Mouse (Mus musculus) heart, postnatal 0 days (tissue): Measurements from ENCODE around the gene Mrps21. TPM values are rescaled to one million over a fixed set of nuclear protein-coding genes. Genes with fewer than 3 reads are reported as not detected.

Experiments
- ATAC-seq: fragments of 200-750 bp; cut with Nextera tagmentation; 2 replicates; pipeline ENCODE4 v1.8.0; 2017; ENCODE audit warnings: low read depth, moderate number of reproducible peaks, moderate library complexity; ENCODE audit not compliant: insufficient read depth
- DNase-seq: peaks from one replicate; pipeline ENCODE4 v3.0.0-alpha.2; 2016; ENCODE audit warnings: low spot score
- H3K27ac ChIP-seq: fragments of 300-500 bp; sonication (generic); 2 replicates; pipeline ENCODE4 v1.5.1; 2014; ENCODE audit warnings: low read depth, mild to moderate bottlenecking
- H3K27me3 ChIP-seq: fragments of 300-500 bp; sonication (generic); 2 replicates; pipeline ENCODE4 v1.6.1; 2014; ENCODE audit warnings: low read length, mixed read lengths; ENCODE audit not compliant: control insufficient read depth, insufficient read depth
- H3K36me3 ChIP-seq: fragments of 300-500 bp; sonication (generic); replicated peaks from 2 replicates; pipeline ENCODE4 v1.6.1; 2014; ENCODE audit warnings: low read length, mixed read lengths; ENCODE audit not compliant: control insufficient read depth, insufficient read depth
- H3K4me1 ChIP-seq: fragments of 300-500 bp; sonication (generic); 2 replicates; pipeline ENCODE4 v1.6.1; 2014; ENCODE audit warnings: antibody characterized with exemption; ENCODE audit not compliant: control insufficient read depth, insufficient read depth
- H3K4me2 ChIP-seq: fragments of 300-500 bp; sonication (generic); 2 replicates; pipeline ENCODE4 v1.6.1; 2014; ENCODE audit warnings: low read depth, mild to moderate bottlenecking, low read length, moderate library complexity
- H3K4me3 ChIP-seq: fragments of 300-500 bp; sonication (generic); 2 replicates; pipeline ENCODE4 v1.5.1; 2014; ENCODE audit warnings: low read depth, low read length
- H3K9ac ChIP-seq: fragments of 300-500 bp; sonication (generic); replicated peaks from 2 replicates; pipeline ENCODE4 v1.6.1; 2014; ENCODE audit warnings: low read depth, low read length, mixed read lengths
- H3K9me3 ChIP-seq: fragments of 300-500 bp; sonication (generic); replicated peaks from 2 replicates; pipeline ENCODE4 v1.6.1; 2016; ENCODE audit warnings: low read length; ENCODE audit not compliant: control insufficient read depth
- CTCF ChIP-seq: IDR thresholded peaks from 2 replicates; pipeline ENCODE4 v1.5.1; 2016; ENCODE audit warnings: antibody characterized with exemption, control low read depth, low read depth
- EP300 ChIP-seq: IDR thresholded peaks from 2 replicates; pipeline ENCODE4 v1.6.1; 2016; ENCODE audit warnings: antibody characterized with exemption, low read depth
- WGBS: fragments of 180-500 bp; shearing (Covaris S2); extraction: QIAGEN DNeasy Blood & Tissue Kit; methylation state at CpG from one replicate; pipeline ENCODE4 v1.1.7; 2014; 5-methylcytosine and 5-hydroxymethylcytosine counted together
- polyA plus RNA-seq: library from polyadenylated mRNA; unstranded; fragments of >200 nt; fragmentation: Nextera tagmentation; extraction: Ambion mirVana; gene quantifications from 2 replicates; pipeline ENCODE4 v1.2.1, GENCODE M21; 2015
- total RNA-seq: library from RNA; depleted of rRNA; stranded (reverse); fragments of >200 nt; gene quantifications from 2 replicates; pipeline ENCODE4 v1.2.3, GENCODE M21; 2014; ENCODE audit warnings: low replicate concordance

Gene Mrps21
- total and polyA plus RNA-seq, 2 experiments from 2014 or later: 222 to 521 TPM

- TF ChIP-seq EP300 (no peak), CTCF (no peak)
- Histone ChIP-seq H3K4me1 (no peaks in the 10 kb centered on the region; the same call in 1 of the 2 replicates), H3K27me3 (no peaks in the 10 kb centered on the region), H3K4me3 (no peak overlapping the region), H3K4me2 (no peak overlapping the region), H3K9ac (no peak overlapping the region), H3K36me3 (peaks cover 61% of the 10 kb centered on the region), H3K9me3 (no peaks in the 10 kb centered on the region), H3K27ac (no peak overlapping the region)
- 93% methylated on average over 4 of the region's 4 CpGs for WGBS
- DNase-seq: no peak
- ATAC-seq: no peak
Observed at GRCm38 (mm10) chr3:95829053-95829452, 42.3 kb downstream of the Mrps21 start.

GRCm38 (mm10) chr3:95826275-95826674 is 45.0 kb downstream of the Mrps21 start:
- H3K27ac ChIP-seq: no peak overlapping the region
- peaks cover 33% of the 10 kb centered on the region for H3K36me3 ChIP-seq
- H3K9me3 ChIP-seq: no peaks in the 10 kb centered on the region
- ATAC-seq (no peak), DNase-seq (no peak)
- H3K4me3 ChIP-seq: no peak overlapping the region
- TF ChIP-seq EP300 (no peak), CTCF (no peak)
- H3K27me3 ChIP-seq: no peaks in the 10 kb centered on the region
- no peak overlapping the region for H3K4me2 ChIP-seq
- no peak overlapping the region for H3K9ac ChIP-seq
- 51% methylated on average over 2 of the region's 2 CpGs for WGBS
- H3K4me1 ChIP-seq: no peaks in the 10 kb centered on the region; the same call in 1 of the 2 replicates

- DNase-seq (no peak), ATAC-seq (no peak)
- TF ChIP-seq EP300 (no peak), CTCF (no peak)
- peaks cover 20% of the 10 kb centered on the region for H3K4me1 ChIP-seq
- peak overlapping the region; percentile 61 for H3K4me2 ChIP-seq
- WGBS: 37% methylated on average over 10 of the region's 10 CpGs
- no peaks in the 10 kb centered on the region for H3K36me3 ChIP-seq
- no peaks in the 10 kb centered on the region for H3K9me3 ChIP-seq
- H3K9ac ChIP-seq: peak overlapping the region; percentile 58
- H3K4me3 ChIP-seq: peak overlapping the region; percentile 73
- H3K27me3 ChIP-seq: no peaks in the 10 kb centered on the region
- H3K27ac ChIP-seq: peak overlapping the region; percentile 95
Observed at GRCm38 (mm10) chr3:95820046-95821010, 51.0 kb downstream of the Mrps21 start.

- Histone ChIP-seq H3K4me3 (peak overlapping the region; percentile 73), H3K4me1 (peaks cover 20% of the 10 kb centered on the region), H3K36me3 (no peaks in the 10 kb centered on the region), H3K27me3 (no peaks in the 10 kb centered on the region), H3K4me2 (peak overlapping the region; percentile 70), H3K27ac (peak overlapping the region; percentile 99), H3K9ac (peak overlapping the region; percentile 58), H3K9me3 (no peaks in the 10 kb centered on the region)
- DNase-seq (peak; percentile 99), ATAC-seq (peak; percentile 96)
- TF ChIP-seq EP300 (peak; percentile 61; the same call in 1 of the 2 replicates), CTCF (no peak)
- under 1% methylated on average over 49 of the region's 49 CpGs for WGBS
Observed at GRCm38 (mm10) chr3:95819351-95819985, 51.9 kb downstream of the Mrps21 start.

- DNase-seq: peak; percentile 71
- peak; percentile 49 for ATAC-seq
- peak within 1 kb of the TSS; percentile 70 for H3K4me2 ChIP-seq
- no peaks in the 10 kb centered on the region for H3K27me3 ChIP-seq
- no peaks in the 10 kb centered on the region for H3K36me3 ChIP-seq
- peak within 1 kb of the TSS; percentile 90 for H3K9ac ChIP-seq
- no peak for TF ChIP-seq CTCF
- no peak; the same call in 1 of the 2 replicates for TF ChIP-seq EP300
- peak within 1 kb of the TSS; percentile 99 for H3K27ac ChIP-seq
- H3K4me1 ChIP-seq: peaks cover 20% of the 10 kb centered on the region
- H3K4me3 ChIP-seq: peak within 1 kb of the TSS; percentile 73
- no peaks in the 10 kb centered on the region for H3K9me3 ChIP-seq
- WGBS: under 1% methylated on average over 56 of the region's 60 CpGs
Observed at GRCm38 (mm10) chr3:95818571-95819288, 52.6 kb downstream of the Mrps21 start, which contains the start of gene Rprd2. Rprd2 (minus strand) TSS chr3:95818863.
